Mouse (Mus musculus): Measurements from ENCODE around the gene Catsperd. TPM values are rescaled to one million over a fixed set of nuclear protein-coding genes. Genes with fewer than 3 reads are reported as not detected.

Catsperd gene
- total and polyA plus RNA-seq, 3 experiments, result 0.16 to 0.36 (median 0.21) TPM

GRCm38 (mm10) chr17:56667591-56667990, 39.6 kb downstream of the Catsperd start:
- H3K9me3 ChIP-seq (replicated peaks; ENCODE audit: low read length), result peaks cover 3% of the 10 kb centered on the region
- H3K36me3 ChIP-seq (replicated peaks in 1 of 2; ENCODE audit: control insufficient read depth in 1 of 2, insufficient read depth in 1 of 2, low read length in 1 of 2), result no peaks in the 10 kb centered on the region
- no peak overlapping the region for H3K4me2 ChIP-seq (ENCODE audit: insufficient read depth, low read depth, poor library complexity, severe bottlenecking)
- no peak overlapping the region for H3K4me3 ChIP-seq (replicated peaks in 1 of 3; ENCODE audit: low read depth in 2 of 3, low read length in 2 of 3, poor library complexity in 1 of 3)
- H3K27me3 ChIP-seq (replicated peaks), result peaks cover 12% of the 10 kb centered on the region
- no peak for DNase-seq (ENCODE audit: extremely low read depth)
- no peak overlapping the region for H3K9ac ChIP-seq (ENCODE audit: insufficient read depth, low read depth)
- TF ChIP-seq USF2 (conservative IDR thresholded peaks at IDR 0.05; ENCODE audit: low read depth, low read length) (no peak), HCFC1 (IDR thresholded peaks at IDR 0.05; ENCODE audit: low read depth, low read length) (no peak), MAX (IDR thresholded peaks at IDR 0.05; ENCODE audit: low read length) (no peak), SIN3A (IDR thresholded peaks at IDR 0.05; ENCODE audit: low read length) (no peak), MAZ (IDR thresholded peaks at IDR 0.05; ENCODE audit: low read depth, low read length) (no peak), TCF12 (IDR thresholded peaks at IDR 0.05; ENCODE audit: low read depth, low read length) (no peak), MAFK (IDR thresholded peaks at IDR 0.05; ENCODE audit: insufficient replicate concordance, low read length) (no peak), MEF2A (IDR thresholded peaks at IDR 0.05; ENCODE audit: borderline replicate concordance, low read depth, low read length) (no peak), KAT2A (IDR thresholded peaks at IDR 0.05; ENCODE audit: insufficient replicate concordance, low read length) (no peak), MXI1 (IDR thresholded peaks at IDR 0.05; ENCODE audit: low read depth, low read length) (no peak), BHLHE40 (IDR thresholded peaks at IDR 0.05; ENCODE audit: low read depth, low read length) (no peak), POLR2AphosphoS2 (IDR thresholded peaks at IDR 0.05; ENCODE audit: low read depth, low read length) (no peak), NRF1 (IDR thresholded peaks at IDR 0.05; ENCODE audit: low read depth, low read length) (no peak), E2F4 (IDR thresholded peaks at IDR 0.05; ENCODE audit: insufficient replicate concordance, low read depth, low read length) (no peak), GABPA (IDR thresholded peaks at IDR 0.05; ENCODE audit: insufficient replicate concordance, low read depth, low read length) (no peak), CTCF (conservative IDR thresholded peaks at IDR 0.05 in 1 of 2, IDR thresholded peaks at IDR 0.05 in 1 of 2; ENCODE audit: low read depth in 2 of 2, low read length in 2 of 2) (no peak), MYC (IDR thresholded peaks at IDR 0.05; ENCODE audit: low read depth, low read length) (no peak), JUN (IDR thresholded peaks at IDR 0.05; ENCODE audit: insufficient read depth, low read depth, low read length) (no peak), CHD1 (IDR thresholded peaks at IDR 0.05; ENCODE audit: low read depth, low read length) (no peak), UBTF (IDR thresholded peaks at IDR 0.05; ENCODE audit: low read depth, low read length) (no peak)
- peaks cover 0 to 7% of the 10 kb centered on the region in 2 experiments; a peak in 3 of 4 replicates for H3K4me1 ChIP-seq (ENCODE audit: control insufficient read depth in 1 of 2, insufficient read depth in 2 of 2)
- H3K27ac ChIP-seq (ENCODE audit: insufficient read depth, low read depth), result no peak overlapping the region
- in situ Hi-C loops (cut with MboI; ENCODE audit: low pct_ligation_motif_present, low pct_unique_long_range_greater_than_20kb, low sequenced_read_pairs), result loop anchor here (10.0 kb wide), 1 partner anchor 303 kb away; no protein-coding TSS in a partner anchor
- no peaks in the 10 kb centered on the region for H3K79me2 ChIP-seq (replicated peaks; ENCODE audit: control insufficient read depth, extremely low read depth, insufficient read depth, poor library complexity, severe bottlenecking)
- dilution Hi-C loops (cut with MboI; ENCODE audit: extremely low pct_ligation_motif_present, extremely low pct_unique_long_range_greater_than_20kb, low sequenced_read_pairs), result no loop called here
